Mouse (Mus musculus) gastrocnemius, postnatal 10 days (tissue): ENCODE data around the gene Scarf1. TPM values are rescaled to one million over a fixed set of nuclear protein-coding genes. Genes with fewer than 3 reads are reported as not detected.

Experiments
- DNase-seq: peaks from one replicate; pipeline ENCODE4 v3.0.0; 2021; ENCODE audit warnings: mixed read lengths
- microRNA-seq, 2 experiments: library from miRNA; unstranded; fragments of <30 nt; microRNA quantifications; one replicate each; pipeline ENCODE4 v1.2.0; 2021
- total RNA-seq, 2 experiments: library from RNA; stranded (reverse); gene quantifications; 2 replicates each; pipeline ENCODE4 v1.2.3; 2021

Gene Scarf1
- total RNA-seq, 2 experiments from 2014 or later = 7.9 to 10.0 TPM

DNA sequence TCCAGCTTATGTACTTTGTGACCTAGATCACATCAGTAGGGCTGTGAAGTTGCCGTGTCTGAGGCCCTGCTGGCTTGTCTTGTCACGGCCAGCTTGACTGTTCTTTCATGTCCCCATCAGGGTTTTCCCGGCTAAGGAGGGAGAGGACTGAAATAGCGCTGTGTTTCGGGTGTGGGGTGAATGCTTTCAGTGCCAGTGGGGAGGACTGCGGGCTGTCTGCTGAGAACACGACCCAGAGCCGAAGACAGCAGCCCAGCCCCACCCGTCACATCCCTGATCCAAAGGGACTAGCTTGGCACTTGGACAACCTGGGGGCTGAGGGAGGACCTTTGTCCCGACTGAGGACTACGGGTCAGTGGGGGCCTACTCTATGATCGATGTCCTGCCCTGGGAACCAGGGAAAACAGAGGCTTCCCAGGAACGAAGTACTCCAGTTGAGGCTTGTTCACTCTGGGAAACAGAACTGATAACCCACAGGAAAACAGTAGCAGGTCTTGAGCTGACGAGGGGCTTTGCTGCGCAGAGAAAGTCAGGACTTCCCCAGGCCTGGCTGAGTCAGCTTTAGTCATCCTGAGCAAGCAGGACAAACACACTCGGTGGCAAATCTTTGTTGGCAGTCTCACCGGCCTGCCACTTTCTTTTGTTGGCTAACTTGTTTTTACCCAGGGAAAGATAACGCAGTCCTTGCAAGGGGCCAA lies 50.7 kb downstream of the Scarf1 start:
- DNase-seq = no peak

DNA sequence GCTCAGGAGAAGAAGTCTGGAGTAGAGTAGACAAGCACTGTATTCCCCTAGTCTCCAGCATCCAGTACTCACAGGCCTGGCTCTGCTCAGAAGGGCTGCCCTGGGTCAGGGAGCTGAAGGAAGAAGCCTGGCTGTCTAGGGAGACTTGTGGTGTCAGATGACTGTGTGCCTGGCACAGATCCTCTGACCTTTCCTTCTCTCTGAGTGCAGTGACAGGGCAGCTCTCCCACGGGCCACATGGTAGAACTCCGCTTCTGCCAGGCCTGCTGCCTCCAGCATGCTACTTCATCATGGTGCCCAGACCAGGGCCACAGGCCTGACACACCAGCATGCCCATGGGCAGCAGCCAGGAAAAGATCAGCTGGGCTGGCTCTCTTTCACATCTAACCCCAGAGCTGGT lies 52.5 kb downstream of the Scarf1 start:
- DNase-seq = peak; percentile 76

DNA sequence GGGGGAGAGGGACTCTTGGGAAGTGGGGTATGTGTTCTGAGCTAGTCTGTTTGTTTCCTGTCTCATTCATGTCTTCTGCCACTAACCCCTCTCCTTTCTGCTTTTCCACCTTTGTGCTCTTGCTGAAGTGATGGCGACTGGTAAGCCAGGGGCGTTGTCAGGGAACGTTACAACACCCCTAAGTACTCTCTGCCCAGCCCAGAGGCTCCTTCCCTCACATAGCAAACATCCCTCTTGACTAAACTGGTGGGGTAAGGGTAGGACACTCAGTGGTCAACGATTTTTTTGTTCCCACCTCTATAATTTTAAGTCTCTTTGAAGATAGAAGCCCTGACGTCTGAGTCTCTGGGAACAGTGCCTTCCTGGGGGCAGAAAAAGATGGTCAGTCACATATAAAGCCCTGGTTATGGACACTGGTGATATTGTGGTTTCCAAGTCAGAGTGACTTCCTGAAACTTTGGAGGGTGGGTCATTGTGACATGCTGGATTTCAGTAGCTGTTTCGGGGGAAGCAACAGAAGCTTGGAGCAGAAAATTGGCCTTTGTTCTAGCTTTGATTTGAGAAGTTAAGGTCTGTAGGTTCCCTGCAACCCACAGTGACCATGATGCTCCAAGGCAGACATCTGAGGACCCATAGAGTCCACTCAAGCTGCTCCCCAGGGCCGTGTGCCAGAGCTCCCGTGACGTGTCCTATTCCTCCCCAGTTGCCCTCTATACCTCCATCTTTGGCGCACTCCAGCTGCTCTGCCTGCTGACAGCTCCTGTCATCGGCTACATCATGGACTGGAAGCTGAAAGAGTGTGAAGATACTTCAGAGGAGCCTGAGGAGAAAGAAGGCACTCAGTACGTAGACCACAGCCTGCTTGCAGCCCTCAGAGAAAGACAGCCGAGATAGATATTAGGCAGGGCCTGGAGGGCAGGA lies 53.2 kb downstream of the Scarf1 start:
- no peak for DNase-seq

DNA sequence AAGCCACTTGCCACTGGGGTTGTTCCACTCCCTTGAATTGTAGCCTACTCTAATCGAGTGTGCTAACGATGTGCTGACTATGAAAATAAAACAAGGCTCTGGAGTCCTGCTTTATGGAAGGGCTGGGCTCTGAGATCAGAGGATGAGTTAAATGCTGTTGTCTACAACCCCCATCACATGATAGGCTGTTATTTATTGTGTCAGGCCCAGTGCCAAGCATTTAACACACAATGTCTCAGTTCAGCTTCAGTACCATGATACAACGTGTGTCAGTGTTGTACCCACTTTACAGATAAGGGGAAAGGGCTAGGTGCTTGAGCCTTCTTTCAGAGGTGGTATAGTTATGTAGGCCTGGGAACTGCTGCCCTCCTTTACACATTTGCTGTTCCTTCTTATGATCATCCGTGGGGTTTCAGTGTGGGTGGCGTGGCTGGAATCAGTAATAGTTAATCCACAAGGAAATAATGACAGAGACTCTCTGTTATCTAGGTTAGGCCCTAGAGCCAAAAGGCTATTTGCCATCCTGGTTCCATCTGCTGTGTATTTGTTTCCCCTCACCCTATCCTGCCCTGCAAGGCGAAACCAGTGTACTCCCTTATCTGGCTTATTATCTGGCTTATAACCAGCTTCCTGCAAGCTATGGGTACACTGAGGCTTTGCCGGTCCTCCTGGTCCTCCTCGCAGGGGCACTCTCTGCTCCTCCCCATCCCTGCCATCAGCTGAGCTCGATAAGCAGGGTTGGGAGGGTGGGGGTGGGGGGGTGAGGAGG lies 54.2 kb downstream of the Scarf1 start:
- no peak for DNase-seq

DNA sequence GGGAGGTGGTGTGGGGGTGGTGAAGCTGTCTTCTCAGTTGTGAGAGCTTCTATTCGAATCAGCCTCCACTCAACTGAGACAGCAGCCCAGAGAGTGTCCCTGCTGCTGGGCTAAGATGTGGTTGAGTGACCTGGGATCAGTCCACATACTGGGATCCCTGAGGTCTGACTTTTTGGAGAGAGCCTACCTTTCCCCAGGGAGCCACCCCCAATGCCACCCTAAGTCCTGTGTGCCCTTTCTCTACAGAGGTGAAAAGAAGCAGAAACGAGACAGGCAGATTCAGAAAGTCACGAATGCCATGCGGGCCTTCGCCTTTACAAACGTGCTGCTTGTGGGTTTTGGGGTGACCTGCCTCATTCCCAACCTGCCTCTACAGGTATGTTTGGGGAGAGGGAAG lies 54.8 kb downstream of the Scarf1 start:
- DNase-seq = no peak

DNA sequence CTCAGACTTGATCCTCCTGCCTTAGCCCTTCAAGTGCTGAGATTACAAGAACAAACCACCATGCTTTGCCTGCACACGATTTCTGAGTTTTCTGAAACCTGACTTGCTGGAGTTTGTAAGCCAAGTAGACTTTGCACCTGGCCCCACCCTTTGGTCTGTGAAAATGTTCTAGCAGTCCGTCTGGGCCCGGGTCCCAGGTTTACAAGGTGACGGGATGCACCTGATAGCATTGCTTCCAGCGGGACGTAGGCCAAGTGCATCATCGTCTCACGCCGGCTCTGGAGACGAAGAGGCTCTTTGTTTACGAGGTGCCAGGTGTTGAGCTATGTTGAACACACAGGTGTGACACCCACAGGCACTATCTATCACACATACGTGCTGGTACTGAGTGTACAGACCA lies 55.6 kb downstream of the Scarf1 start:
- DNase-seq = no peak

DNA sequence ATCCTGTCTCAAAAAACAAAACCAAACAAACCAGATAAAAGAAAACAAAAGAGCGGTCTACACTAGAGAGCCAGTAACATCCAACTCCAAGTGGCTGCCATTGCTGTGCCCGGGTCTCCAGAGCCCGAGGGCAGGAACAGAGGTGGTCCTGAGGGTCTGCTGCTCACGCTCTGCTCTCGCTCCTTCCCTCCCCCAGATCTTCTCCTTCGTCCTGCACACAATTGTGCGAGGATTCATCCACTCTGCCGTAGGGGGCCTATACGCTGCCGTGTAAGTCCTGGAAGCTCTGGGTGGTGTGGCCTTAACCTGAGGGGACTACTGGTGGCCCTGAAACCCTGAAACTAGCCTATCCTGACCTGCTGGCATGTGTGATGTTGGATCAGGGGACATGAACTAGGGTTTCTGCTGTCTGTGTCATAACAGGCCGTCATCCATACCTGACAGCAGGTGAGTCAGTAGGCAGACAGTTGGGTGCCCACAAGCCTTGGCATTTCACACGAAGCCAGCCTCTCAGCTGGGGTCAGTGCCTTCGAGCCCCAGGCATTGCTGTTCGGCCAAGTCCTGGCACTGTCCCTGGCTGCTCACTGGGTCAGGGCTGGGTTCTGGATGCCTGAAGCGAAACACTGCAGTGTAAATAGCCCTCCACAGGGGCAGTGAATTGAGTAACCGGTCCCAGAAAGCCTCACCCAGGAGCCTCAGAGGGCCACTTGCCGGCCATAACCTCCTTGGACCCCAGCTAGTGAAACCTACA lies 57.2 kb downstream of the Scarf1 start:
- DNase-seq = no peak

DNA sequence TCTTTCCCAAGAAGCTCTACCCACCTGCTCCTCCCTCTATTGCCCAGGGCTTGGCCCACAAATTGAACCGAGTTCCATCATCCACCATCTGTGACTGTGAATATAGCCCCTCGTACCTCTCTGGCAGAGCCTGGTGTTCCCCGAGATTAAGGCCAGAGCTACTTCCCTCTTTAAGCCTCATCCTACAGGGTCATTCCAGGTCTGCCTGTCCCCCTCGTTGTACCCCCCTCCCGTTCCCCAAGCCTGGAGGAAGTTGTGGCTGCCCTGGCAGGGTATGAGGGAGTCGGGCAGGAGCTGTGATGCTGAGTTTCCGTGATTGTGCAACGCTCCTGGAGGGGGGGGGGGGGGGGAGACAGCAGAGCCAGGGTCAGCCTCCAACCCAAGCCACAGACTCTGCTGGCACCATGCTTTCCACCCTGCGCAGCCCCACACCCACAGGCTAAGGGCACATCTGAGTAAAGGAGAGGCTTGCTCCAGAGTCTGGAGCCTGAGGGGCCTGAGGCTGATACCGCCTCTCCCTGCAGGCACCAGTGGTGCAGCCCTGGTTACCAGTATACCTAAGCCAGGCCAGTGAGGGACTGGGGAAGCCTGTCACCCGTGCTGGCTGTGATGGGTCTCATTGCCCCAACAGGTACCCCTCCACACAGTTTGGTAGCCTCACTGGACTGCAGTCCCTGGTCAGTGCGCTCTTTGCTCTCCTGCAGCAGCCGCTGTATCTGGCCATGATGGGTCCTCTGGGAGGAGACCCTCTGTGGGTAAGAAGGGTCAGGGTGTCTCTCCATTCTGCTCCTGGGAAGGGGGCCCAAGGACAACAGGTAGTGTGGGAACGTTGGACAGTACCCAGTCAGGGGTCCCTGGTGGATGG lies 58.0 kb downstream of the Scarf1 start:
- no peak for DNase-seq

DNA sequence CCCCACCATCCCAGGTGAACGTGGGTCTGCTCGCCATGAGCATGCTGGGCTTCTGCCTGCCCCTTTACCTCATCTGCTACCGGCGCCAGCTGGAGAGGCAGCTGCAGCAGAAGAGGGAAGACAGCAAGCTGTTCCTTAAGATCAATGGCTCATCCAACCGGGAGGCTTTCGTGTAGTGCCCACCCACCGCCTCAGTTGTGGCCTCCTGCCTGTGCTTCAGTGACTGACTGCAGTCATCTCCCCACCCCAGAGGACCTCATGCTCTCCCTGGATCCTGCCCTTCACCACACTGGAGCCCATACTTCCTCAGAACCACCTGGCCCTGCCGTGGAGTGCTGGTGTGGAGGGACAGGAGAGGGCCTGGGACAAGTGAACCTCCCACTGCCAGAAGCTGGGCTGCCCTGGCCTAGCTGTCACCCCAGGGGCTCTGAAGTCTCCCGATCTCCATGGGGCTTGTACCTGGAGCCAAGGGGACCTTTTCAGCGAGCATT lies 59.0 kb downstream of the Scarf1 start:
- DNase-seq = no peak

DNA sequence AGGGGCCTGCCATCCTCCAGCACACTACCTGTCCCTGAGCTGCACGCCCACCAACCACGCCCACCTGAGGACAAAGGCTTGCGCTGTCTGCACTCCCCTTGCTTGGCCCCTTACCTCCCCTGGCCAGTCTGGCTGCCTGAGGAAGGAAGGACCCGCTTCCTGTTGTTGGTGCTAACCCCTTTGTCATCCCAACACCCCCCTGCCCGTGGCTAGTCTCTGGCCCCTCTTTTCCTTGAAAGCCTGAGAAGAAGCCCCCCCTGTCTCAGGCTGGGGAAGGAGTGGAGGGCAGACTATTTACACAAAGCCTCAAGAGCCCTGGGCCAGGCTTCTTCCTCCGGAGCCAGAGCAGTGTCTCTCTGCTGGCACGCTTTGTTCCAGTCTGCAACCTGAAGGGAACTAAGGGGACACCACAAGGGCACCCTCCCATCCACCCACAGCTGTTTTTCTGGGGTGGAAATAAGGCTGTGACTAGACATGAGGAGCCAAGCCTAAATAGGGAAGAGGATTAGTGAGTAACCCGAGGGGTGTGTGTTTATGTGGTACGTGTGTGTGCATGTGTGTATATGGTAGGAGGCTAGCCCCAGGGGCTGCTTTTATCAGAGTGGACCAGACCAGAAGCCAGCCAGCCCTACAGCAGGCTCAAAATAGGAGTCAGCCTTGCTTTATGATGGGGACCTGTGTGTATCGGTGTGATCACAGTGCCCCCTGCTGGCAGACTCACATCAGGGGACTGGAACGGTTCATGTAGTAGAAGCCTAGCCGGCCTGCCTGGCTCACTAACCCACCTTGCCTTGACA lies 59.7 kb downstream of the Scarf1 start:
- DNase-seq = peak; percentile 95

DNA sequence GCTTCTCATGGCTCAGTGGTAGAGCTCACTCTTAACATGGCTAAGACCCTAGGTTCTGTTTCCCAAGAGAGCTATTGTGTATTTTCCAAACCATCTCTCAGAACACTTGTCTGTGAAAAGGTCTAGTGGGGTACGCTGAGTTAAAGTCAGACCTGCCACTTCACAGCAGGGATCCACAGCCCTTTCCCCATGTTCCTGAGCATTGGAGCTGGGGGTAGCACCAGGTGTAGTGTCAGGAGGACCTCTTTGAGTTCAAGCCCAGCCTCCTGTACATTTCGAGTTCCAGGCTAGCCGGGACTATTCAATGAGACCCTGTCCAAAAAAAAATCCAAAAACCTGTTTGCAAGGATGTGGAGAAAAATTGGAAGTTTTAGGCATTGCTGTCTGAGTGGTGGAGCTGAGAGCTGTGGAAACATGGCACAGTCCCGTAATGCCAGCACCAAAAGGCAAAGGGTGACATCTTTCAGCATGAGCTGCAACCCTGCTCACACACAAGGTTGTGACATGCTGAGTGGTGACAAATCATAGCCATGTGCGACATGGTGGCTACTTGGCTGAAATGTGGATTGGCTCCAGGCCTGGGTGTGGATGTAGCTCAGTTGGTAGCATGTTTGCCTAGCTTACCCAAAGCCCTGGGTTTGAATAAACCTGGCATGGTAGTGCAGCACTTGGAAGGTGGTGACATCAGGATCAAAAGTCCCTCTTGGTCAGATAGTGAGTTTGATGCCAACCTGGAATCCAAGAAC lies 61.2 kb downstream of the Scarf1 start:
- no peak for DNase-seq

DNA sequence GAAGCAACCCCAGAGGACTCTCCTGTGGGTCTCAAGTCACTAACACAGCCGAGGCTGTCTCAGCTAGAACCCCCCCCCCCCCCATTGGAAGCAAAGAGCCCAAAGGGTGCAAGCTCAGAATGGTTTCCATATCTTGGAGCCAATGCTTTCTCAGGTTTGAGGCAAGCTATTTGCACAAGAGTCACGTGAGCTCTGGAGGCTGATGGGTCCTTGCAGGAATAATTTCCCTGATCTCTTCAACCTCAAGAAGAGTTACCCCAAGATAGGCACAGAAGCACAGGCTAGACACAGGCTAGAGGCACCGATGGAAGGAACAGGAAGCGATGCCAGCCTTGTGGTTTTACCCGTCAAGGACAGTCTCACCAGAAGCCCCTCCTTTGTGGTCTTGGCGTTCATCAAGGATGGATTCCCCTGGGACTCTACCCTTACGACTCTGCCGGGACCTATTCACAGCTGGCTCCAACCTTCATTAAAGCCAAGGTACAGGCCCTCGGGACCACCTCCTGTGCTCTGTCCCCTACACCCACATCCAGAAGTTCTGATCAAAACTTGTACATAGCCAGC lies 62.3 kb downstream of the Scarf1 start:
- DNase-seq = no peak

Small RNAs within 50 kb of the gene (microRNA-seq; reads per million reads assigned to microRNA genes)
- gene Mir22 (5,222 to 5,377 reads per million in 2 experiments), gene Mir3971 (0 reads per million in 2 experiments)

Other genes with a start within 250 kb of the Scarf1 start
- gene Rpa1, start 165.2 kb upstream of the Scarf1 start, total RNA-seq = 10 to 100 TPM; 56.8 to 59.3 TPM
- gene Smyd4, start 165.1 kb upstream of the Scarf1 start, total RNA-seq = 1 to 10 TPM; 6.1 to 6.6 TPM
- 100 to 1,000 TPM; 134 to 239 TPM for gene Serpinf1, start 90.8 kb upstream of the Scarf1 start, total RNA-seq
- gene Serpinf2, start 73.9 kb upstream of the Scarf1 start, total RNA-seq = under 1 TPM in 1 of 2 experiments, not detected in 1; 0.56 TPM
- gene Wdr81, start 58.8 kb upstream of the Scarf1 start, total RNA-seq = 1 to 10 TPM; 7.2 to 7.9 TPM
- 10 to 100 TPM; 13.5 to 14.9 TPM for gene Tlcd2, start 51.8 kb upstream of the Scarf1 start, total RNA-seq
- gene Prpf8, start 26.7 kb upstream of the Scarf1 start, total RNA-seq = 10 to 100 TPM; 77.6 to 83.7 TPM
- 10 to 100 TPM; 25.5 to 32.6 TPM for gene Rilp, start 3.4 kb upstream of the Scarf1 start, total RNA-seq
- 10 to 100 TPM; 24.2 to 27.3 TPM for gene Slc43a2, start 18.2 kb downstream of the Scarf1 start, total RNA-seq
- gene Pitpna, start 74.6 kb downstream of the Scarf1 start, total RNA-seq = 100 to 1,000 TPM; 148 to 160 TPM
- gene Inpp5k, start 117.4 kb downstream of the Scarf1 start, total RNA-seq = 10 to 100 TPM; 22.5 to 23.3 TPM
- 10 to 100 TPM; 56.3 to 65.1 TPM for gene Myo1c, start 137.0 kb downstream of the Scarf1 start, total RNA-seq
- 10 to 100 TPM; 53.0 to 59.8 TPM for gene Crk, start 165.7 kb downstream of the Scarf1 start, total RNA-seq
- 100 to 1,000 TPM; 801 to 805 TPM for gene Ywhae, start 219.3 kb downstream of the Scarf1 start, total RNA-seq